Mouse (Mus musculus) liver, postnatal 0 days (tissue): ENCODE results near the gene Olfr324.

Experiments used
- CTCF ChIP-seq: sonication (generic); IDR thresholded peaks from 2 replicates; pipeline ENCODE4 v1.5.1; 2016; ENCODE audit warnings: antibody characterized with exemption, low read depth
- EP300 ChIP-seq: IDR thresholded peaks from 2 replicates; pipeline ENCODE4 v1.6.1; 2016; ENCODE audit warnings: antibody characterized with exemption, low read depth, mild to moderate bottlenecking

- TF ChIP-seq CTCF: no peak
- no peak for TF ChIP-seq EP300
Observed at GRCm38 (mm10) chr11:58597837-58598236, 2.9 kb downstream of the Olfr324 start.
